Mouse (Mus musculus) ES-E14 (cell line): ENCODE measurements around the gene Hscb.

Experiments used
- CHD2 ChIP-seq: IDR thresholded peaks from 2 replicates; pipeline ENCODE4 v1.6.1; 2014; ENCODE audit warnings: mild to moderate bottlenecking, low read depth, low read length, inconsistent platforms
- HCFC1 ChIP-seq: IDR thresholded peaks from 2 replicates; pipeline ENCODE4 v1.6.1; 2012; ENCODE audit warnings: low read length, inconsistent platforms, borderline replicate concordance; ENCODE audit not compliant: insufficient read depth
- MAFK ChIP-seq: IDR thresholded peaks from 2 replicates; pipeline ENCODE4 v1.6.1; 2014; ENCODE audit warnings: mild to moderate bottlenecking, low read depth, low read length, inconsistent platforms; ENCODE audit not compliant: insufficient read depth
- ZC3H11A ChIP-seq: IDR thresholded peaks from 2 replicates; pipeline ENCODE4 v1.6.1; 2012; ENCODE audit warnings: low read depth, mild to moderate bottlenecking, inconsistent platforms, low read length, borderline replicate concordance
- ZNF384 ChIP-seq: IDR thresholded peaks from 2 replicates; pipeline ENCODE4 v1.6.1; 2012; ENCODE audit warnings: low read depth, low read length, inconsistent platforms

DNA sequence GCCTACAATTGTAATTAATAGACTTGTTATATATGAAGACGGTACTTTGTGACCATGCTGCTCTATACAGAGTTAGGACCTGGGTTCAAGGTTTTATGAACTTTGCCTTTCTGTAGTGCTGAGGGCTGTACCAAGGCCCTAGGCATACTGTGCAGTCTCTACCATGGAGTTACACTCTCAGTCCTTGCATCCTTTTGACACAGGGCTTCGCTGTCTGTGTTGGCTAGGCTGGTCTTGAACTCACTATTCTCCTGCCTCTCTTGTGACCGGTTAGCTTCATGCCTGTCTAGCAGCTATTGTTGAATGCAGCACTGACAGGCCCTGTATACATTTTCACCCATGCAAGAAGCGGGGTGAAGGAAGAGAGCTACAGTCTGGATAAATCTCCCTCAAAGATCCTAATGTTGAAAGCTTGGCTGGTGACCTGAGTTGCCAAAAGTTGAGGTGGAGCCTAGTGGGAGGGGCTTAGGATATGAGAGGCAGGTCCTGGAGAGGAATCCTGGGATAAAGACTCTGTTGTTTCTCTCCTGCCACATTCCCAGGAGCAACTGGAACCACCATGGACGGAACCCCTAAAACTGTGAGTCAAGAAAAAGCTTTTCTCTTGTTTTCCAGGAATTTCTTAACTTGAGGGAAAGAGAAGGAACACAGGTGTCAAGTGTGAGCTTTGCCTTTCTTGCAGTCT lies 8.4 kb downstream of the Hscb start:
- TF ChIP-seq CHD2 (no peak), ZNF384 (no peak), MAFK (no peak), HCFC1 (no peak), ZC3H11A (no peak)
